Mouse (Mus musculus) limb, embryonic 13.5 days (tissue): ENCODE data around the gene Tmem161b. TPM values are rescaled to one million over a fixed set of nuclear protein-coding genes. Genes with fewer than 3 reads are reported as not detected.

ENCODE experiments used
- ATAC-seq: fragments of 200-750 bp; cut with Nextera tagmentation; 2 replicates; pipeline ENCODE4 v1.8.0; 2017; ENCODE audit warnings: low read depth, moderate number of reproducible peaks, moderate TSS enrichment; ENCODE audit not compliant: low FRiP score
- H3K27ac ChIP-seq: fragments of 300-500 bp; sonication (generic); 2 replicates; pipeline ENCODE4 v1.5.1; 2015; ENCODE audit warnings: inconsistent platforms, mild to moderate bottlenecking, moderate library complexity
- H3K27me3 ChIP-seq: fragments of 300-500 bp; sonication (generic); 2 replicates; pipeline ENCODE4 v1.6.1; 2015; ENCODE audit warnings: mild to moderate bottlenecking, inconsistent platforms
- H3K36me3 ChIP-seq: fragments of 300-500 bp; sonication (generic); 2 replicates; pipeline ENCODE4 v1.6.1; 2015; ENCODE audit warnings: inconsistent platforms, mild to moderate bottlenecking, moderate library complexity
- H3K4me1 ChIP-seq: fragments of 300-500 bp; sonication (generic); 2 replicates; pipeline ENCODE4 v1.6.1; 2015; ENCODE audit warnings: inconsistent platforms
- H3K4me2 ChIP-seq: fragments of 300-500 bp; sonication (generic); replicated peaks from 2 replicates; pipeline ENCODE4 v1.6.1; 2015; ENCODE audit warnings: inconsistent platforms, mild to moderate bottlenecking, moderate library complexity
- H3K4me3 ChIP-seq: fragments of 300-500 bp; sonication (generic); 2 replicates; pipeline ENCODE4 v1.5.1; 2015; ENCODE audit warnings: moderate library complexity, mild to moderate bottlenecking, inconsistent platforms
- H3K9ac ChIP-seq: fragments of 300-500 bp; sonication (generic); 2 replicates; pipeline ENCODE4 v1.6.1; 2015; ENCODE audit warnings: mild to moderate bottlenecking, inconsistent platforms
- H3K9me3 ChIP-seq: fragments of 300-500 bp; sonication (generic); 2 replicates; pipeline ENCODE4 v1.6.1; 2016; ENCODE audit warnings: inconsistent platforms
- WGBS: fragments of 180-500 bp; shearing (Covaris S2); methylation state at CpG from one replicate; pipeline ENCODE4 v1.1.7; 2015; 5-methylcytosine and 5-hydroxymethylcytosine counted together
- microRNA-seq: library from miRNA; unstranded; fragments of <30 nt; microRNA quantifications from one replicate; pipeline ENCODE4, GENCODE M21; 2016
- polyA plus RNA-seq: library from polyadenylated mRNA; unstranded; fragments of >200 nt; fragmentation: Nextera tagmentation; extraction: Ambion mirVana; gene quantifications from 2 replicates; pipeline ENCODE4 v1.2.1, GENCODE M21; 2015

The Tmem161b gene
- polyA plus RNA-seq, 1 experiment from 2014 or later = 15.5 TPM

DNA sequence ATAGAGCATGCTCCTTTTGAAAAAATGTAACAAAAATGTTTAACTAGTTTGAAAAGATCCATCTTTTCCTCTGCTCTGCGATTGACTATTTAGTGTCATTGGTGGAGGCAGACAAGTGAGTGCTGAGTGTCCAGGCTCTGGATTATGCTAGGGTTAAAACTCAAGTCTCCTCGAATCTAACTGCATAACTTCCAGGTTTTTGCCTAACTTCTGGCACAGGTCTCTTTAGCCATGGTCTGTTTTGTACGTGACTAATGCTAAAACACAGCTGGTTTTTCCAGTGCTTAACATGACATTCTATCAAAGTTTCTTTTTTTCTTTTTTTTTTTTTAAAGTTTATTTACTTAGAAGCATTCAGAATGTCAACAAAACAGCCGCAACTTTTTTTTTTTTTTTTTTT, 58.3 kb downstream of the Tmem161b start:
- no peak overlapping the region for H3K9ac ChIP-seq
- H3K4me3 ChIP-seq = no peak overlapping the region
- H3K4me2 ChIP-seq = no peak overlapping the region
- no peaks in the 10 kb centered on the region for H3K9me3 ChIP-seq
- 90% methylated on average over 4 of the region's 4 CpGs for WGBS
- no peaks in the 10 kb centered on the region for H3K4me1 ChIP-seq
- H3K27me3 ChIP-seq = no peaks in the 10 kb centered on the region
- no peak overlapping the region for H3K27ac ChIP-seq
- no peak for ATAC-seq
- H3K36me3 ChIP-seq = peaks cover 15% of the 10 kb centered on the region

DNA sequence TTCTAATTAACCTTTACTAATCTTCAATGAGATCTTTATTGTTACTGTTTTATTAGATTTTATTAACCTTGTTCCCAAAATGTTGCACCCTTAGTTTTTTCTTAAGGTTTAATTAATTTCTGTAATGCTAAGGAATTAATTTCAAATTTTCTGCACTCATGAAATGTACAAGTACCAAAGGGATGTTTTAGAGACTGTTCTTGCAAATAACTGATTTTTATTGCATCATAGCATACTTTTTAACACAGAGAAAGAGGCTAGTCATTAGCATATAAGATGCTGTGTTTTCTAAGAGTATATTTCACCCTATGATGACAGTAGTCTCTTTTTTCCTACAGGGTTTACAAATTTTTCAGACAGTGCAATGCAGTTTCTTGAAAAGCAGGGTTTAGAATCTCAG, 60.9 kb downstream of the Tmem161b start:
- Histone ChIP-seq H3K36me3 (peaks cover 15% of the 10 kb centered on the region), H3K4me2 (no peak overlapping the region), H3K9me3 (no peaks in the 10 kb centered on the region), H3K27me3 (no peaks in the 10 kb centered on the region), H3K27ac (no peak overlapping the region), H3K4me3 (no peak overlapping the region), H3K4me1 (no peaks in the 10 kb centered on the region), H3K9ac (no peak overlapping the region)
- ATAC-seq = no peak

DNA sequence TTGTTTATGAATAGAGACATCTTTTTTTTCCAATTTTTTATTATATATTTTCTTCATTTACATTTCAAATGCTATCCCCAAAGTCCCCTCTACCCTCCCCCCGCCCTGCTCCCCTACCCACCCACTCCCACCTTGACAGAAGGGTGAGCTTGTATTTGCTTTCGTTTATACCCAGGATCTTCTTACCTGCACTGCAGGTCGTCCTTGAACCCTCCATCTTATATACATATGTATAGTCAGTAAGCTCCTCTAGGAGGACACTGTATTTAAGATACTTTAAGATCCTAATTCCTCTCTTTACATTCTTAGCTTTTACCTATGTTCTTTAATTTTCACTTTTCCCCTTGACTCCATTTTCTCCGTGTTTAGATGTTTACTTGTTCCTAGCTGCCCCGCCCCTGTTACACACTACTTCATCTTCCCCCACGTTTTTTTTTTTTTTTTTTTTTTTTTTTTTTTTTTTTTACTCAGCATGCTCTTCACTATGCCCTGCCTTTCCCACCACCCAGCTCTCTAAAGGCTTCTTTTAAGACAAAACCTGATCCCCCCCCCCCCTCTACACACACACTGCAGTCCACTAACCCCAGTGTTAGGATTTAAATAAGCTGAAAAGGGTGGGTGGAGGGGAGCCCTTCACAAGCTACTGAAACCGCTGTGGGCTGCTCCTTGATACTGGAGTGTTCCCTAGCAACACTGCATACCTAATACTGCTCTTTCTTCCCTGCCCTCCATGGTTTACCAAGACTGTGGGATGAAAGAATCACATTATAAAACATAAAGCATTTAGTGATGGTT, 62.9 kb downstream of the Tmem161b start:
- Histone ChIP-seq H3K4me1 (no peaks in the 10 kb centered on the region), H3K27me3 (no peaks in the 10 kb centered on the region), H3K9ac (no peak overlapping the region), H3K9me3 (no peaks in the 10 kb centered on the region), H3K27ac (no peak overlapping the region), H3K36me3 (peaks cover 15% of the 10 kb centered on the region), H3K4me2 (no peak overlapping the region), H3K4me3 (no peak overlapping the region)
- WGBS = 57% methylated on average over 7 of the region's 7 CpGs
- ATAC-seq = no peak

DNA sequence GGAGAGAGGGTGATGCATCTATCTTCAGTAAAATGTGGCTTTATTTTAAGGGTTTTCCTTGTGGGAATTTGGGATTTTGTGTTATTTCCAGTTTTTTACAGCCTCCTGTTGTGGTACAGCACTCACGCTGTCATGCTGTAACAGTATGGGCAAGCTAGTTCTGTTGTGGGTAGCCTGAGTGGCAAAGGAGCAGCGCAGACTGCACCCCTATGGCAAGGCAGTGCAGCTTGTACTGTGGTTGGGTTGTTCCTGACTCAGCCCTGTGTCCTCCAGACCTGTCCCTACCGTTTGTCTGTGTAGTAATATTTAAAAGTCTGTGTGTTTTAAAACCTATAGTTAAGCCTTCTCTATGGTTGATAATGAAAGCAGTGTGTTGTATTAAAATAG, 63.5 kb downstream of the Tmem161b start:
- Histone ChIP-seq H3K27ac (no peak overlapping the region), H3K4me2 (no peak overlapping the region), H3K27me3 (no peaks in the 10 kb centered on the region), H3K9ac (no peak overlapping the region), H3K9me3 (no peaks in the 10 kb centered on the region), H3K4me1 (no peaks in the 10 kb centered on the region), H3K4me3 (no peak overlapping the region), H3K36me3 (peaks cover 17% of the 10 kb centered on the region)
- ATAC-seq = no peak
- 88% methylated on average over 3 of the region's 3 CpGs for WGBS

DNA sequence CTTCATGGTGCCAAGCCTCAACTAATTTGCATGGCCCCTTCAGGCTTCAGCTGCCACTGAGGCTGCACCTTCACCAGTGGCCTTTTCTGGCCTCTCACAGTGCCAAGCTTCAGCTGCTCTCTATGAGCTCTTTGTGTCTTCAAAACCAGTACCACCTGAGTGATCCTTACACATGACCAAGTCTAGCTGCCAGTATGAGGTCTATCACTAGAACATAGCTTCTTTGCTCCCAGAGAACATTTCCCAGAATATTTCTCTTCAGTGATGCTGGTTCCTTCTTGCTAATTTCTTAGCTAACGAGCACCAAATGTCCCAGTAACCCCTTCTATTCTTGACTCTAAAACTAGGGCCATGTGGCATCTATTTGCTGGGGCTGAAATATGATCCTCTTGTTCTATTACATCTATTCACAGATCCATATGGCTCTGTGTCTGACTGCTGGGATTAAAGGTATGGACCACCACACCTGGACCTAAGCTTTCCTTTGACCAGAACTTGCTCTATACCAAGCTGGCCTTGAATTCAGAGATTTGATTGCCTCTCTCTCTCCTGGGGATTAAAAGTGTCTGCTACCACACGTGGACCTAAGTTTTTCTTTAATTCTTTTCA, 77.5 kb downstream of the Tmem161b start:
- H3K27me3 ChIP-seq = no peaks in the 10 kb centered on the region
- H3K36me3 ChIP-seq = peaks cover 29% of the 10 kb centered on the region
- H3K4me2 ChIP-seq = no peak overlapping the region
- peak overlapping the region; percentile 33; the same call in 1 of the 2 replicates for H3K27ac ChIP-seq
- H3K4me1 ChIP-seq = peaks cover 9% of the 10 kb centered on the region; the same call in 1 of the 2 replicates
- no peaks in the 10 kb centered on the region for H3K9me3 ChIP-seq
- no peak overlapping the region for H3K4me3 ChIP-seq
- WGBS = 21% methylated on average over 2 of the region's 2 CpGs
- peak; percentile 54; the same call in 1 of the 2 replicates for ATAC-seq
- H3K9ac ChIP-seq = no peak overlapping the region

DNA sequence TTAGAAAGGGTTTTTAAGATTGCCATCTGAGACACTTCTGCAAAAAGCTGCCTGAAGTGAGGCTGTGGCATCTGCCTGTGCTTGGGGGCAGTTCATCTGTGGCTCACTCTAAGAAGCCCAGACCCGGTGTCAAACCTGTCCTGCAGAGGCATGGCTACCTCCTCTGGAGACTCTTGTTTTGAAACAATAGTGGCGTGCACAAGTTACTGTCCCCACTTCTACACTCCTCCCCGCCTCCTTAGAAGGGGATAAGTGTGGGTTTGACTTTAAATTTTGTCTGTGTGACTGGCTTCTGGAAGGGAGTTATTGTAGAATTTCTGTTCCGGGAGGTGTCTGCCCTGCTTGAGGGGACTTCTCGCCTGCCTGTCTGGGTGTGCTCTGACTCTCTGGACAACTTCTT, 121.2 kb downstream of the Tmem161b start:
- Histone ChIP-seq H3K36me3 (no peaks in the 10 kb centered on the region), H3K27me3 (peaks cover 56% of the 10 kb centered on the region), H3K9me3 (no peaks in the 10 kb centered on the region), H3K4me2 (no peak overlapping the region), H3K9ac (no peak overlapping the region), H3K4me1 (peaks cover 15% of the 10 kb centered on the region), H3K4me3 (no peak overlapping the region), H3K27ac (no peak overlapping the region)
- 16% methylated on average over 5 of the region's 5 CpGs for WGBS
- ATAC-seq = no peak

DNA sequence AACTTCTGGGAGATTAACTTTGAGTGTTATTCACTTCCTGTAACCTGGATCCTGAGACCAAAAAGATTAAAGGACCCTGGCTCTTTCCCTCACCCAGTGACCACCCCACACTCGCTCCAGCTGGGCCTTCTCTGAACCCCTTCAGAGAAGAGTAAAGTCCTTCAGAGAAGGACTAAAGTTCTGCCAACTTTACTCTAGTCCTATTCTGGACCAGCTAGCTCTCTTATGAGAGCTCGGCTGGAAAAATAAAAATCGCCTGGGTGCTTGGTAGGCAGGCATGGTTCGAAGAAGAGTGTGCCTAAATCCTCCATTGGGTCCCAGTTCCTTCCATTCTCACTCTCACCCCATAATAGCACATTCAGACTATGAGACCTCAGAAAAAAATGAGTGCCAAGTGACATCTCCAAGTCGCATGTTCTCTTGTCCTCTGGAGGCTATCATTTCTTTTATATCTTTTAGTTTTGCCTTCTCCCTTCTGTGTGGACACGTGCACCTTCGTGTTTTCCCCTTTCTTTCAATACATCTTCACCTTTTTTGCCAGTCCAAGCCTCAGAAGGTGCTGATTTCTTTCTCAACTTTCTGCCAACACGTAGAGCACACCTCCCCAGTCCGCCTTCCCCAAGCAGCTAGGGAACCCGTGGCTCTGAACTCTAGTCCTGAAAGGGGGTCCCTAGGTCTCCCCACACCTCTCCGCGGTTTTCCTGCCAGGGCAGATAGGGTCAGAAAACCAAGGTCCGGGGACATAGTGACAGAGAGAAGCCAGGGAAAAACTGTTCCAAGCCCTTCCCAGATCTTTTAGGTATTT, 121.8 kb downstream of the Tmem161b start:
- no peak overlapping the region for H3K27ac ChIP-seq
- 6% methylated on average over 13 of the region's 13 CpGs for WGBS
- peaks cover 56% of the 10 kb centered on the region for H3K27me3 ChIP-seq
- no peak overlapping the region for H3K4me2 ChIP-seq
- no peak overlapping the region for H3K4me3 ChIP-seq
- no peaks in the 10 kb centered on the region for H3K9me3 ChIP-seq
- no peak overlapping the region for H3K9ac ChIP-seq
- H3K36me3 ChIP-seq = no peaks in the 10 kb centered on the region
- H3K4me1 ChIP-seq = peaks cover 15% of the 10 kb centered on the region
- ATAC-seq = no peak

DNA sequence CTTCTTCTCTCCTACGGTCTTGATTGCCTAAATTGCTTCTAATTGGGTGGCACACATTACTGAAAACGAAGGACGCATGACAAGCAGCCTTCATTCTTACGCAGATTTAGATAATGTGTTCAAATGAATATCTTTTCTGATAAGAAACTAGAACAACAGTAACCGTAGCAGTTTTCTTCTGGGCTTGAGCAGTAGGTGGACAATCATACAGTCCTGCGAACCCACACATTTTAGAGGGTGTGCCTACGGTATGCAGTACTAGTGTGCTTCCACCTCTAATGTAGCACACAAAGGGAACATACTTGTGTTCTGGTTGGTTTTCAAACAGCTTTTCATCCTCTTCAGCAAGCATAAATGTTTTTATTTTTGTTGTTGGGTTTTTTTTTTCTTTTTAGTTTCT, 122.6 kb downstream of the Tmem161b start:
- ATAC-seq = no peak
- no peaks in the 10 kb centered on the region for H3K9me3 ChIP-seq
- H3K36me3 ChIP-seq = no peaks in the 10 kb centered on the region
- H3K27ac ChIP-seq = no peak overlapping the region
- H3K9ac ChIP-seq = no peak overlapping the region
- H3K4me1 ChIP-seq = peaks cover 15% of the 10 kb centered on the region
- H3K4me2 ChIP-seq = no peak overlapping the region
- no peak overlapping the region for H3K4me3 ChIP-seq
- peaks cover 56% of the 10 kb centered on the region for H3K27me3 ChIP-seq
- WGBS = 5% methylated on average over 7 of the region's 7 CpGs

DNA sequence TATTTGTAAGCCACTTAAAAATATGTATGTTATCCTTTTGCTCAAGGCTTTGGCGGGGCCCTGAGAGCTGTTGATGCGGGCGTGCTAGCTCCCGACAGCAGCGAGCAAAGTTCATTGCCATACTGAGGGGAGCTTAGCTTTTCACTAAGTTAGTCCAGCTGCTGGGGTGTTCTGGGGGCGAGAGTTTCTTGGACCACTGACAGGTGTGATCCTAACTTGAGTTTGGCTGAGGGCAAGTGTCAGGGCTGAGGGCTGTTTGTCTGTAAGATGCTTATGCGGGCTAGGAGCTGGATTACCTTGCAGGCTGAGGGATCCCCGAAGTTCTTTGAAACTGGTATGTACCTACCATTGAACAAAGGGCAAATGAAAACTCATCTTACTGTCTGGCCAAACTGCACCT, 123.0 kb downstream of the Tmem161b start:
- whole genome bisulfite sequencing = 1% methylated on average over 8 of the region's 8 CpGs
- no peak for ATAC-seq
- no peaks in the 10 kb centered on the region for H3K9me3 ChIP-seq
- no peak overlapping the region for H3K27ac ChIP-seq
- H3K27me3 ChIP-seq = peaks cover 59% of the 10 kb centered on the region
- no peak overlapping the region for H3K9ac ChIP-seq
- H3K36me3 ChIP-seq = no peaks in the 10 kb centered on the region
- H3K4me2 ChIP-seq = no peak overlapping the region
- H3K4me3 ChIP-seq = no peak overlapping the region
- peaks cover 15% of the 10 kb centered on the region for H3K4me1 ChIP-seq

Small RNA genes within 50 kb of the gene (microRNA-seq; reads per million reads assigned to microRNA genes)
- gene Gm24331 = not detected
